Mouse (Mus musculus): ENCODE data around the gene Slc22a23. TPM values are rescaled to one million over a fixed set of nuclear protein-coding genes. Genes with fewer than 3 reads are reported as not detected.

Slc22a23 gene
- total RNA-seq, 1 experiment: 5.9 TPM

GRCm38 (mm10) chr13:34269376-34269991, 75.5 kb downstream of the Slc22a23 start:
- no peaks in the 10 kb centered on the region for H3K9me3 ChIP-seq (ENCODE audit: control insufficient read depth, insufficient read depth, low read depth, low read length)
- no peak for TF ChIP-seq CHD2 (IDR thresholded peaks at IDR 0.05; ENCODE audit: low read depth, low read length)
- TF ChIP-seq ZC3H11A (IDR thresholded peaks at IDR 0.05; ENCODE audit: borderline replicate concordance, low read depth, low read length): no peak
- TF ChIP-seq HCFC1 (IDR thresholded peaks at IDR 0.05; ENCODE audit: borderline replicate concordance, insufficient read depth, low read length): no peak
- no peak for TF ChIP-seq MAFK (IDR thresholded peaks at IDR 0.05; ENCODE audit: insufficient read depth, low read depth, low read length)
- TF ChIP-seq ZNF384 (IDR thresholded peaks at IDR 0.05; ENCODE audit: low read depth, low read length): no peak
- H3K36me3 ChIP-seq (ENCODE audit: control insufficient read depth, insufficient read depth, low read length, poor library complexity, severe bottlenecking): no peaks in the 10 kb centered on the region
- H3K9ac ChIP-seq (ENCODE audit: insufficient read depth, low read depth, low read length, poor library complexity, severe bottlenecking): no peak overlapping the region
- H3K4me1 ChIP-seq (ENCODE audit: control insufficient read depth in 2 of 2, insufficient read depth in 2 of 2, low read length in 2 of 2, poor library complexity in 1 of 2): no peaks in the 10 kb centered on the region
- no peak for DNase-seq (ENCODE audit: low read depth, low spot score)
- in situ Hi-C loops (cut with MboI; ENCODE audit: low sequenced_read_pairs in 2 of 2, unreplicated experiment in 2 of 2): no loop called here
- no peak overlapping the region for H3K4me3 ChIP-seq (ENCODE audit: insufficient read depth in 1 of 2, low read depth in 1 of 2, low read length in 2 of 2, poor library complexity in 1 of 2, severe bottlenecking in 1 of 2)
- H3K27ac ChIP-seq (ENCODE audit: insufficient read depth, low read depth, low read length, poor library complexity, severe bottlenecking): no peak overlapping the region

GRCm38 (mm10) chr13:34266942-34267660, 77.9 kb downstream of the Slc22a23 start:
- no peak for TF ChIP-seq HCFC1 (IDR thresholded peaks at IDR 0.05; ENCODE audit: borderline replicate concordance, insufficient read depth, low read length)
- no peak for TF ChIP-seq ZNF384 (IDR thresholded peaks at IDR 0.05; ENCODE audit: low read depth, low read length)
- TF ChIP-seq MAFK (IDR thresholded peaks at IDR 0.05; ENCODE audit: insufficient read depth, low read depth, low read length): no peak
- TF ChIP-seq CHD2 (IDR thresholded peaks at IDR 0.05; ENCODE audit: low read depth, low read length): no peak
- no peak for TF ChIP-seq ZC3H11A (IDR thresholded peaks at IDR 0.05; ENCODE audit: borderline replicate concordance, low read depth, low read length)
- H3K27ac ChIP-seq (ENCODE audit: insufficient read depth, low read depth, low read length, poor library complexity, severe bottlenecking): no peak overlapping the region
- H3K36me3 ChIP-seq (ENCODE audit: control insufficient read depth, insufficient read depth, low read length, poor library complexity, severe bottlenecking): no peaks in the 10 kb centered on the region
- DNase-seq (ENCODE audit: low read depth, low spot score): no peak
- in situ Hi-C loops (cut with MboI; ENCODE audit: low sequenced_read_pairs in 2 of 2, unreplicated experiment in 2 of 2): no loop called here
- no peaks in the 10 kb centered on the region for H3K9me3 ChIP-seq (ENCODE audit: control insufficient read depth, insufficient read depth, low read depth, low read length)
- H3K4me3 ChIP-seq (ENCODE audit: insufficient read depth in 1 of 2, low read depth in 1 of 2, low read length in 2 of 2, poor library complexity in 1 of 2, severe bottlenecking in 1 of 2): no peak overlapping the region
- H3K4me1 ChIP-seq (ENCODE audit: control insufficient read depth in 2 of 2, insufficient read depth in 2 of 2, low read length in 2 of 2, poor library complexity in 1 of 2): no peaks in the 10 kb centered on the region
- no peak overlapping the region for H3K9ac ChIP-seq (ENCODE audit: insufficient read depth, low read depth, low read length, poor library complexity, severe bottlenecking)

GRCm38 (mm10) chr13:34266067-34266466, 78.9 kb downstream of the Slc22a23 start:
- Histone ChIP-seq H3K9ac (ENCODE audit: insufficient read depth, low read depth, low read length, poor library complexity, severe bottlenecking) (no peak overlapping the region), H3K9me3 (ENCODE audit: control insufficient read depth, insufficient read depth, low read depth, low read length) (no peaks in the 10 kb centered on the region), H3K27ac (ENCODE audit: insufficient read depth, low read depth, low read length, poor library complexity, severe bottlenecking) (no peak overlapping the region), H3K36me3 (ENCODE audit: control insufficient read depth, insufficient read depth, low read length, poor library complexity, severe bottlenecking) (no peaks in the 10 kb centered on the region), H3K4me3 (ENCODE audit: insufficient read depth in 1 of 2, low read depth in 1 of 2, low read length in 2 of 2, poor library complexity in 1 of 2, severe bottlenecking in 1 of 2) (no peak overlapping the region), H3K4me1 (ENCODE audit: control insufficient read depth in 2 of 2, insufficient read depth in 2 of 2, low read length in 2 of 2, poor library complexity in 1 of 2) (no peaks in the 10 kb centered on the region)
- in situ Hi-C loops (cut with MboI; ENCODE audit: low sequenced_read_pairs in 2 of 2, unreplicated experiment in 2 of 2): no loop called here
- DNase-seq (ENCODE audit: low read depth, low spot score): no peak
- TF ChIP-seq ZC3H11A (IDR thresholded peaks at IDR 0.05; ENCODE audit: borderline replicate concordance, low read depth, low read length): no peak
- TF ChIP-seq MAFK (IDR thresholded peaks at IDR 0.05; ENCODE audit: insufficient read depth, low read depth, low read length): no peak
- TF ChIP-seq ZNF384 (IDR thresholded peaks at IDR 0.05; ENCODE audit: low read depth, low read length): no peak
- TF ChIP-seq CHD2 (IDR thresholded peaks at IDR 0.05; ENCODE audit: low read depth, low read length): no peak
- no peak for TF ChIP-seq HCFC1 (IDR thresholded peaks at IDR 0.05; ENCODE audit: borderline replicate concordance, insufficient read depth, low read length)

GRCm38 (mm10) chr13:34265576-34265975, 79.4 kb downstream of the Slc22a23 start:
- H3K9ac ChIP-seq (ENCODE audit: insufficient read depth, low read depth, low read length, poor library complexity, severe bottlenecking): no peak overlapping the region
- no peaks in the 10 kb centered on the region for H3K36me3 ChIP-seq (ENCODE audit: control insufficient read depth, insufficient read depth, low read length, poor library complexity, severe bottlenecking)
- TF ChIP-seq CHD2 (IDR thresholded peaks at IDR 0.05; ENCODE audit: low read depth, low read length) (no peak), ZC3H11A (IDR thresholded peaks at IDR 0.05; ENCODE audit: borderline replicate concordance, low read depth, low read length) (no peak), HCFC1 (IDR thresholded peaks at IDR 0.05; ENCODE audit: borderline replicate concordance, insufficient read depth, low read length) (no peak), ZNF384 (IDR thresholded peaks at IDR 0.05; ENCODE audit: low read depth, low read length) (no peak), MAFK (IDR thresholded peaks at IDR 0.05; ENCODE audit: insufficient read depth, low read depth, low read length) (no peak)
- DNase-seq (ENCODE audit: low read depth, low spot score): no peak
- in situ Hi-C loops (cut with MboI; ENCODE audit: low sequenced_read_pairs in 2 of 2, unreplicated experiment in 2 of 2): no loop called here
- no peaks in the 10 kb centered on the region for H3K9me3 ChIP-seq (ENCODE audit: control insufficient read depth, insufficient read depth, low read depth, low read length)
- H3K4me1 ChIP-seq (ENCODE audit: control insufficient read depth in 2 of 2, insufficient read depth in 2 of 2, low read length in 2 of 2, poor library complexity in 1 of 2): no peaks in the 10 kb centered on the region
- H3K27ac ChIP-seq (ENCODE audit: insufficient read depth, low read depth, low read length, poor library complexity, severe bottlenecking): no peak overlapping the region
- no peak overlapping the region for H3K4me3 ChIP-seq (ENCODE audit: insufficient read depth in 1 of 2, low read depth in 1 of 2, low read length in 2 of 2, poor library complexity in 1 of 2, severe bottlenecking in 1 of 2)

Measured in ES-E14 (cell line).